Mouse (Mus musculus): ENCODE results near the gene Cntfr.

Gene Cntfr

GRCm38 (mm10) chr4:41609681-41610593 lies 87.0 kb downstream of the Cntfr start:
- peak; percentile 66 for DNase-seq
